In the genomic region with DNA sequence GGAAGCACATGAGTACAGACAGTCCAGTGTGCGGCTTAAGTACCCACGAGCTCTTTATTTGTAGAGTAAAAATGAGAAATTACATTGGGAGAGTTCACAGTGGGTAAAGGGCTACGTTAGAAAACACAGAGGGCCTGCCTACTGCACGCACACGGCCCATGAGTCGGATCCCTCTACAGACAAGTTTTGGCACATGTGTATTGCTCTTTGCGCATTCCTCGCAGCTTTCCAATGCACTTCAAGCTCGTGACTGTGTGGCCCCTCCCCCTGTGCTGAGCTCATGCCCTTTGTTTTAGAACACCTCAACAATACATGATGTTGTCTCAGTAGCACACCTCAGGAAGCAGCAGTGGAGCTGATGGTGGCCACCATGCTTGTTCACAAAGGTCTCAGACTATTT, we compare ENCODE assay signal across 21 mouse cellular contexts. TPM values are rescaled to one million over a fixed set of nuclear protein-coding genes. Genes with fewer than 3 reads are reported as not detected.
DNase-seq lines count a peak whose midpoint lies in the region; ATAC-seq and TF ChIP-seq lines count a peak whose summit lies in the region.
"Had no signal": no experiment of that assay in that cellular context is flagged by ENCODE, and none has a peak within 500 bp of the region (broad histone marks: within the 10 kb centered on the region; RNA-seq: fewer than 3 reads in every experiment).

No protein-coding gene starts in this region.

- no peak overlapping the region for H3K4me3 ChIP-seq in forebrain, postnatal 0 days (ENCODE audit: low read depth, low read length)
- no peak overlapping the region for H3K4me3 ChIP-seq in forebrain, embryonic 11.5 days (ENCODE audit: low read depth, low read length)
- H3K4me3 ChIP-seq in layer of hippocampus, adult 2 months: no peak overlapping the region
- H3K4me3 ChIP-seq in midbrain, embryonic 11.5 days (ENCODE audit: low read depth, low read length): no peak overlapping the region
- H3K4me3 ChIP-seq in midbrain, postnatal 0 days (ENCODE audit: low read depth, low read length): no peak overlapping the region
- H3K4me3 ChIP-seq in limb, embryonic 11.5 days (ENCODE audit: low read depth, low read length): no peak overlapping the region
- H3K4me3 ChIP-seq: embryonic facial prominence, embryonic 12.5 days; forebrain, embryonic 13.5 days; heart, embryonic 13.5 days had no signal

- no peak for TF ChIP-seq CTCF in forebrain, postnatal 0 days (IDR thresholded peaks at IDR 0.05; ENCODE audit: low read depth)
- TF ChIP-seq CTCF in layer of hippocampus, adult 2 months (conservative IDR thresholded peaks at IDR 0.05): no peak
- no peak for TF ChIP-seq CTCF in midbrain, postnatal 0 days (IDR thresholded peaks at IDR 0.05)

- ATAC-seq in forebrain, postnatal 0 days: peak; percentile 28; the same call in 1 of the 2 replicates
- no peak for ATAC-seq in forebrain, embryonic 11.5 days (replicated peaks; ENCODE audit: low FRiP score)
- no peak for ATAC-seq in midbrain, embryonic 11.5 days (ENCODE audit: low FRiP score)
- ATAC-seq in midbrain, postnatal 0 days (ENCODE audit: low FRiP score): no peak
- ATAC-seq in limb, embryonic 11.5 days (ENCODE audit: insufficient number of reproducible peaks, low FRiP score, low TSS enrichment, low read depth): no peak
- ATAC-seq: activated CD4-positive, CD25-positive, alpha-beta regulatory T cell, adult 4 months; Patski had no signal

- H3K36me3 ChIP-seq in forebrain, postnatal 0 days (ENCODE audit: insufficient read depth): peaks cover 63% of the 10 kb centered on the region
- H3K36me3 ChIP-seq in forebrain, embryonic 11.5 days (ENCODE audit: control insufficient read depth, insufficient read depth, low read length): peaks cover 23% of the 10 kb centered on the region
- peaks cover 23% of the 10 kb centered on the region for H3K36me3 ChIP-seq in midbrain, embryonic 11.5 days (ENCODE audit: control insufficient read depth, insufficient read depth, low read length)
- peaks cover 66% of the 10 kb centered on the region for H3K36me3 ChIP-seq in midbrain, postnatal 0 days (ENCODE audit: insufficient read depth, low read length)
- peaks cover 13% of the 10 kb centered on the region for H3K36me3 ChIP-seq in limb, embryonic 11.5 days (ENCODE audit: control insufficient read depth, insufficient read depth, low read length)

- H3K27me3 ChIP-seq in forebrain, postnatal 0 days (ENCODE audit: insufficient read depth, low read length): no peaks in the 10 kb centered on the region
- H3K27me3 ChIP-seq in forebrain, embryonic 11.5 days (ENCODE audit: control insufficient read depth, insufficient read depth, low read length): no peaks in the 10 kb centered on the region
- H3K27me3 ChIP-seq in midbrain, embryonic 11.5 days (ENCODE audit: control insufficient read depth, insufficient read depth, low read length): no peaks in the 10 kb centered on the region
- H3K27me3 ChIP-seq in midbrain, postnatal 0 days (ENCODE audit: insufficient read depth, low read length): no peaks in the 10 kb centered on the region
- no peaks in the 10 kb centered on the region for H3K27me3 ChIP-seq in limb, embryonic 11.5 days (ENCODE audit: control insufficient read depth, insufficient read depth, low read length)
- H3K27me3 ChIP-seq: CH12.LX; embryonic facial prominence, embryonic 12.5 days; forebrain, embryonic 13.5 days; heart, embryonic 13.5 days; Patski had no signal

- WGBS in forebrain, postnatal 0 days: 79% methylated on average over 9 of the region's 9 CpGs
- 89% methylated on average over 9 of the region's 9 CpGs for WGBS in forebrain, embryonic 11.5 days
- 93% methylated on average over 9 of the region's 9 CpGs for WGBS in midbrain, embryonic 11.5 days
- WGBS in midbrain, postnatal 0 days: 88% methylated on average over 9 of the region's 9 CpGs
- WGBS in limb, embryonic 11.5 days: 87% methylated on average over 9 of the region's 9 CpGs

- H3K9me3 ChIP-seq in forebrain, postnatal 0 days (ENCODE audit: low read length): no peaks in the 10 kb centered on the region
- no peaks in the 10 kb centered on the region for H3K9me3 ChIP-seq in forebrain, embryonic 11.5 days (ENCODE audit: control insufficient read depth, low read length)
- H3K9me3 ChIP-seq in midbrain, embryonic 11.5 days (ENCODE audit: control insufficient read depth, low read length): no peaks in the 10 kb centered on the region
- H3K9me3 ChIP-seq in midbrain, postnatal 0 days (ENCODE audit: low read length): no peaks in the 10 kb centered on the region
- no peaks in the 10 kb centered on the region for H3K9me3 ChIP-seq in limb, embryonic 11.5 days (ENCODE audit: control insufficient read depth, low read length)
- H3K9me3 ChIP-seq: embryonic facial prominence, embryonic 12.5 days; forebrain, embryonic 13.5 days; heart, embryonic 13.5 days had no signal

- no peak overlapping the region for H3K4me2 ChIP-seq in forebrain, postnatal 0 days (ENCODE audit: low read depth)
- no peak overlapping the region for H3K4me2 ChIP-seq in forebrain, embryonic 11.5 days (ENCODE audit: low read depth, low read length, severe bottlenecking)
- no peak overlapping the region for H3K4me2 ChIP-seq in midbrain, embryonic 11.5 days
- no peak overlapping the region for H3K4me2 ChIP-seq in midbrain, postnatal 0 days (ENCODE audit: low read depth, low read length, poor library complexity, severe bottlenecking)
- H3K4me2 ChIP-seq in limb, embryonic 11.5 days (ENCODE audit: low read depth, severe bottlenecking): no peak overlapping the region
- H3K4me2 ChIP-seq: embryonic facial prominence, embryonic 12.5 days; forebrain, embryonic 13.5 days; heart, embryonic 13.5 days had no signal

- no peak overlapping the region for H3K9ac ChIP-seq in forebrain, postnatal 0 days
- no peak overlapping the region for H3K9ac ChIP-seq in forebrain, embryonic 11.5 days (ENCODE audit: low read length)
- H3K9ac ChIP-seq in midbrain, embryonic 11.5 days (ENCODE audit: low read length): no peak overlapping the region
- no peak overlapping the region for H3K9ac ChIP-seq in midbrain, postnatal 0 days (replicated peaks; ENCODE audit: low read length, poor library complexity, severe bottlenecking)
- H3K9ac ChIP-seq in limb, embryonic 11.5 days (ENCODE audit: low read length): no peak overlapping the region
- H3K9ac ChIP-seq: embryonic facial prominence, embryonic 12.5 days; forebrain, embryonic 13.5 days; heart, embryonic 13.5 days had no signal

- H3K4me1 ChIP-seq in forebrain, postnatal 0 days (ENCODE audit: insufficient read depth): no peaks in the 10 kb centered on the region
- H3K4me1 ChIP-seq in forebrain, embryonic 11.5 days (replicated peaks; ENCODE audit: control insufficient read depth, insufficient read depth, low read length): no peaks in the 10 kb centered on the region
- H3K4me1 ChIP-seq in midbrain, embryonic 11.5 days (ENCODE audit: control insufficient read depth, insufficient read depth, low read length): no peaks in the 10 kb centered on the region
- no peaks in the 10 kb centered on the region for H3K4me1 ChIP-seq in midbrain, postnatal 0 days (ENCODE audit: insufficient read depth, low read length)
- no peaks in the 10 kb centered on the region for H3K4me1 ChIP-seq in limb, embryonic 11.5 days (ENCODE audit: control insufficient read depth, insufficient read depth, low read length)
- H3K4me1 ChIP-seq: embryonic facial prominence, embryonic 12.5 days; forebrain, embryonic 13.5 days; heart, embryonic 13.5 days had no signal

- DNase-seq in forebrain, postnatal 0 days: no peak
- DNase-seq in forebrain, embryonic 11.5 days (ENCODE audit: low spot score): no peak
- DNase-seq in layer of hippocampus, adult 2 months (ENCODE audit: low spot score in 2 of 2): no peak
- no peak for DNase-seq in layer of hippocampus, adult 11-12 months (ENCODE audit: low spot score)
- DNase-seq in midbrain, embryonic 11.5 days (ENCODE audit: low spot score, missing footprints): peak; percentile 60
- no peak for DNase-seq in midbrain, postnatal 0 days (ENCODE audit: low spot score)
- DNase-seq in limb, embryonic 11.5 days (ENCODE audit: low spot score): no peak
- DNase-seq: adrenal gland, adult 2 months; adrenal gland, postnatal 36 days; cerebellum, adult 11 months; cerebellum, adult 8-10 months; embryo, embryonic 11 days; gastrocnemius, postnatal 36 days; heart, adult 11 months; heart, postnatal 36 days had no signal

- no peak overlapping the region for H3K27ac ChIP-seq in forebrain, postnatal 0 days (ENCODE audit: low read depth, low read length)
- H3K27ac ChIP-seq in forebrain, embryonic 11.5 days (ENCODE audit: low read depth, low read length): no peak overlapping the region
- 0 out of 2 replicates have a peak overlapping the region, but pooled peaks have one; percentile 5 for H3K27ac ChIP-seq in layer of hippocampus, adult 2 months
- H3K27ac ChIP-seq in midbrain, embryonic 11.5 days (ENCODE audit: low read depth, low read length): no peak overlapping the region
- H3K27ac ChIP-seq in midbrain, postnatal 0 days (ENCODE audit: low read depth, low read length): no peak overlapping the region
- peak overlapping the region; percentile 33; the same call in 1 of the 2 replicates for H3K27ac ChIP-seq in limb, embryonic 11.5 days (replicated peaks; ENCODE audit: low read depth, low read length)
- H3K27ac ChIP-seq: embryonic facial prominence, embryonic 12.5 days; forebrain, embryonic 13.5 days; heart, embryonic 13.5 days had no signal

RNA-seq across cellular contexts. Expression of a gene that starts 22.5 kb away (rescaled TPM):
- total RNA-seq in forebrain, postnatal 0 days (2014; rRNA removed): 1,532 and 1,817 TPM in 2 replicates
- polyA plus RNA-seq in forebrain, postnatal 0 days (2015; fragmentation: Nextera tagmentation; extraction: Ambion mirVana): 1,881 and 1,970 TPM in 2 replicates
- polyA plus RNA-seq in forebrain, embryonic 11.5 days (2014; fragmentation: Nextera tagmentation; extraction: Ambion mirVana): 54.3 and 76.1 TPM in 2 replicates
- 100 to 1,000 TPM; 421 to 427 TPM for total RNA-seq in layer of hippocampus, adult 2 months (2021)
- 76.7 and 77.4 TPM in 2 replicates for polyA plus RNA-seq in midbrain, embryonic 11.5 days (2014; fragmentation: Nextera tagmentation; extraction: Ambion mirVana)
- total RNA-seq in midbrain, postnatal 0 days (2014; rRNA removed): 1,351 and 1,527 TPM in 2 replicates
- polyA plus RNA-seq in midbrain, postnatal 0 days (2015; fragmentation: Nextera tagmentation; extraction: Ambion mirVana): 1,877 and 1,998 TPM in 2 replicates
- 33.6 and 34.9 TPM in 2 replicates for polyA plus RNA-seq in limb, embryonic 11.5 days (2014; fragmentation: Nextera tagmentation; extraction: Ambion mirVana)

Comparison
In these comparisons a context has a peak if more than half of its experiments do, and no peak if none do; other contexts are left out.
1. RNA of a gene that starts 22.5 kb away (polyA plus RNA-seq): 1,881 to 1,970 TPM in forebrain, postnatal 0 days and 1,877 to 1,998 TPM in midbrain, postnatal 0 days; 76.7 to 77.4 TPM in midbrain, embryonic 11.5 days, 54.3 to 76.1 TPM in forebrain, embryonic 11.5 days and 33.6 to 34.9 TPM in limb, embryonic 11.5 days; every median in the first group is over 10 times any median in the second.
2. H3K27ac ChIP-seq: peak in layer of hippocampus, adult 2 months (single experiment) and limb, embryonic 11.5 days (single experiment); none in forebrain, postnatal 0 days (single experiment), forebrain, embryonic 11.5 days (single experiment), midbrain, embryonic 11.5 days (single experiment) and midbrain, postnatal 0 days (single experiment).